Mouse (Mus musculus): Measurements from ENCODE around the gene Timm13. TPM values are rescaled to one million over a fixed set of nuclear protein-coding genes. Genes with fewer than 3 reads are reported as not detected.

Gene Timm13
- polyA plus RNA-seq, 1 experiment = 474 TPM

GRCm38 (mm10) chr10:80914253-80914656, 13.5 kb upstream of the Timm13 start:
- Histone ChIP-seq H3K36me3 (ENCODE audit: control insufficient read depth, insufficient read depth, low read length) (no peaks in the 10 kb centered on the region), H3K4me3 (ENCODE audit: insufficient read depth, low read depth, low read length) (no peak overlapping the region), H3K4me1 (ENCODE audit: control insufficient read depth, insufficient read depth, low read length) (0 out of 2 replicates have a peak, but pooled peaks cover 7% of the 10 kb centered on the region), H3K27ac (ENCODE audit: insufficient read depth, low read depth, low read length) (0 out of 2 replicates have a peak overlapping the region, but pooled peaks have one; percentile 3), H3K27me3 (replicated peaks; ENCODE audit: control insufficient read depth, insufficient read depth, low read length) (no peaks in the 10 kb centered on the region)
- DNase-seq = peak; percentile 58
- WGBS = 63% methylated on average over 5 of the region's 5 CpGs
- TF ChIP-seq POLR2A (IDR thresholded peaks at IDR 0.05; ENCODE audit: low read depth, low read length) = no peak
- TF ChIP-seq CTCF (conservative IDR thresholded peaks at IDR 0.05; ENCODE audit: insufficient read depth, insufficient read length, low read depth, low read length) = no peak

GRCm38 (mm10) chr10:80913364-80914011, 12.7 kb upstream of the Timm13 start:
- H3K4me3 ChIP-seq (ENCODE audit: insufficient read depth, low read depth, low read length) = no peak overlapping the region
- no peak for DNase-seq
- 0 out of 2 replicates have a peak, but pooled peaks cover 7% of the 10 kb centered on the region for H3K4me1 ChIP-seq (ENCODE audit: control insufficient read depth, insufficient read depth, low read length)
- H3K27ac ChIP-seq (ENCODE audit: insufficient read depth, low read depth, low read length) = no peak overlapping the region
- no peaks in the 10 kb centered on the region for H3K36me3 ChIP-seq (ENCODE audit: control insufficient read depth, insufficient read depth, low read length)
- TF ChIP-seq CTCF (conservative IDR thresholded peaks at IDR 0.05; ENCODE audit: insufficient read depth, insufficient read length, low read depth, low read length) (no peak), POLR2A (IDR thresholded peaks at IDR 0.05; ENCODE audit: low read depth, low read length) (no peak)
- 70% methylated on average over 8 of the region's 8 CpGs for WGBS
- no peaks in the 10 kb centered on the region for H3K27me3 ChIP-seq (replicated peaks; ENCODE audit: control insufficient read depth, insufficient read depth, low read length)

- DNase-seq = no peak
- H3K27me3 ChIP-seq (replicated peaks; ENCODE audit: control insufficient read depth, insufficient read depth, low read length) = no peaks in the 10 kb centered on the region
- H3K27ac ChIP-seq (ENCODE audit: insufficient read depth, low read depth, low read length) = no peak overlapping the region
- no peak overlapping the region for H3K4me3 ChIP-seq (ENCODE audit: insufficient read depth, low read depth, low read length)
- H3K4me1 ChIP-seq (ENCODE audit: control insufficient read depth, insufficient read depth, low read length) = 0 out of 2 replicates have a peak, but pooled peaks cover 7% of the 10 kb centered on the region
- no peaks in the 10 kb centered on the region for H3K36me3 ChIP-seq (ENCODE audit: control insufficient read depth, insufficient read depth, low read length)
- TF ChIP-seq POLR2A (IDR thresholded peaks at IDR 0.05; ENCODE audit: low read depth, low read length) = no peak
- TF ChIP-seq CTCF (conservative IDR thresholded peaks at IDR 0.05; ENCODE audit: insufficient read depth, insufficient read length, low read depth, low read length) = no peak
These were observed 11.1 kb upstream of the Timm13 start for GRCm38 (mm10) chr10:80911891-80912290.

- 92% methylated on average over 4 of the region's 4 CpGs for WGBS
- no peak for DNase-seq
- Histone ChIP-seq H3K4me3 (ENCODE audit: insufficient read depth, low read depth, low read length) (no peak overlapping the region), H3K4me1 (ENCODE audit: control insufficient read depth, insufficient read depth, low read length) (0 out of 2 replicates have a peak, but pooled peaks cover 7% of the 10 kb centered on the region), H3K27me3 (replicated peaks; ENCODE audit: control insufficient read depth, insufficient read depth, low read length) (no peaks in the 10 kb centered on the region), H3K27ac (ENCODE audit: insufficient read depth, low read depth, low read length) (no peak overlapping the region), H3K36me3 (ENCODE audit: control insufficient read depth, insufficient read depth, low read length) (no peaks in the 10 kb centered on the region)
- TF ChIP-seq CTCF (conservative IDR thresholded peaks at IDR 0.05; ENCODE audit: insufficient read depth, insufficient read length, low read depth, low read length) (no peak), POLR2A (IDR thresholded peaks at IDR 0.05; ENCODE audit: low read depth, low read length) (no peak)
These were observed 10.6 kb upstream of the Timm13 start for GRCm38 (mm10) chr10:80911354-80911753.

- Histone ChIP-seq H3K27ac (ENCODE audit: insufficient read depth, low read depth, low read length) (no peak overlapping the region), H3K4me3 (ENCODE audit: insufficient read depth, low read depth, low read length) (no peak overlapping the region), H3K27me3 (replicated peaks; ENCODE audit: control insufficient read depth, insufficient read depth, low read length) (no peaks in the 10 kb centered on the region), H3K36me3 (ENCODE audit: control insufficient read depth, insufficient read depth, low read length) (no peaks in the 10 kb centered on the region), H3K4me1 (ENCODE audit: control insufficient read depth, insufficient read depth, low read length) (0 out of 2 replicates have a peak, but pooled peaks cover 7% of the 10 kb centered on the region)
- 93% methylated on average over 22 of the region's 22 CpGs for WGBS
- DNase-seq = no peak
- no peak for TF ChIP-seq POLR2A (IDR thresholded peaks at IDR 0.05; ENCODE audit: low read depth, low read length)
- TF ChIP-seq CTCF (conservative IDR thresholded peaks at IDR 0.05; ENCODE audit: insufficient read depth, insufficient read length, low read depth, low read length) = no peak
These were observed 8.8 kb upstream of the Timm13 start for GRCm38 (mm10) chr10:80909375-80910162.

GRCm38 (mm10) chr10:80904709-80905108, 3.9 kb upstream of the Timm13 start:
- no peaks in the 10 kb centered on the region for H3K27me3 ChIP-seq (replicated peaks; ENCODE audit: control insufficient read depth, insufficient read depth, low read length)
- no peaks in the 10 kb centered on the region for H3K36me3 ChIP-seq (ENCODE audit: control insufficient read depth, insufficient read depth, low read length)
- no peak for TF ChIP-seq CTCF (conservative IDR thresholded peaks at IDR 0.05; ENCODE audit: insufficient read depth, insufficient read length, low read depth, low read length)
- TF ChIP-seq POLR2A (IDR thresholded peaks at IDR 0.05; ENCODE audit: low read depth, low read length) = no peak
- no peak overlapping the region for H3K27ac ChIP-seq (ENCODE audit: insufficient read depth, low read depth, low read length)
- no peak overlapping the region for H3K4me3 ChIP-seq (ENCODE audit: insufficient read depth, low read depth, low read length)
- peaks cover 3% of the 10 kb centered on the region; the same call in 1 of the 2 replicates for H3K4me1 ChIP-seq (ENCODE audit: control insufficient read depth, insufficient read depth, low read length)
- 90% methylated on average over 11 of the region's 11 CpGs for WGBS
- no peak for DNase-seq

Measured in kidney, adult 2 months (tissue).